In genomic region chr7:137471431-137472120, GRCm38 (mm10) we compare ENCODE assay signal across 11 mouse cellular contexts. TPM values are rescaled to one million over a fixed set of nuclear protein-coding genes. Genes with fewer than 3 reads are reported as not detected.
DNase-seq lines count a peak whose midpoint lies in the region; ATAC-seq and TF ChIP-seq lines count a peak whose summit lies in the region.
"Had no signal": no experiment of that assay in that cellular context is flagged by ENCODE, and none has a peak within 500 bp of the region (broad histone marks: within the 10 kb centered on the region; RNA-seq: fewer than 3 reads in every experiment).

No protein-coding gene starts in this region.

- peak; percentile 25 for TF ChIP-seq CTCF in left cerebral cortex, adult 2 months (IDR thresholded peaks at IDR 0.05)

- peak; percentile 8; the same call in 1 of the 2 replicates for ATAC-seq in intestine, embryonic 14.5 days (replicated peaks; ENCODE audit: low FRiP score, low TSS enrichment, low read depth)
- 0 out of 2 replicates have a peak, but pooled peaks have one; percentile 13 for ATAC-seq in neutrophil, adult 5-6 weeks (ENCODE audit: extremely low read depth, insufficient number of reproducible peaks, low FRiP score, poor library complexity, severe bottlenecking)

- no peaks in the 10 kb centered on the region for H3K4me1 ChIP-seq in intestine, embryonic 14.5 days (replicated peaks; ENCODE audit: control insufficient read depth, insufficient read depth, low read length)
- H3K4me1 ChIP-seq: embryonic facial prominence, embryonic 15.5 days; lung, embryonic 15.5 days had no signal

- H3K27ac ChIP-seq in left cerebral cortex, adult 2 months, result no peak overlapping the region
- H3K27ac ChIP-seq in intestine, embryonic 14.5 days (ENCODE audit: low read depth), result no peak overlapping the region
- H3K27ac ChIP-seq: embryonic facial prominence, embryonic 15.5 days; lung, embryonic 15.5 days had no signal

- H3K9ac ChIP-seq in intestine, embryonic 14.5 days (ENCODE audit: low read length), result no peak overlapping the region
- H3K9ac ChIP-seq: embryonic facial prominence, embryonic 15.5 days; lung, embryonic 15.5 days had no signal

- 55% methylated on average over 7 of the region's 7 CpGs for WGBS in intestine, embryonic 14.5 days

- H3K27me3 ChIP-seq in intestine, embryonic 14.5 days (replicated peaks; ENCODE audit: control insufficient read depth, insufficient read depth, low read length), result no peaks in the 10 kb centered on the region
- H3K27me3 ChIP-seq: embryonic facial prominence, embryonic 15.5 days had no signal

- intact Hi-C loops in left cerebral cortex, adult 2 months (cut with DNase I), result loop anchor here (10.0 kb wide), 1 partner anchor 1637 kb away; no protein-coding TSS in a partner anchor

- H3K4me2 ChIP-seq in intestine, embryonic 14.5 days (ENCODE audit: low read length), result no peak overlapping the region
- H3K4me2 ChIP-seq: embryonic facial prominence, embryonic 15.5 days; lung, embryonic 15.5 days had no signal

- no peak overlapping the region for H3K4me3 ChIP-seq in left cerebral cortex, adult 2 months
- H3K4me3 ChIP-seq in intestine, embryonic 14.5 days (ENCODE audit: low read depth, low read length), result no peak overlapping the region
- H3K4me3 ChIP-seq: embryonic facial prominence, embryonic 15.5 days; lung, embryonic 15.5 days had no signal

- H3K36me3 ChIP-seq in intestine, embryonic 14.5 days (ENCODE audit: control insufficient read depth, insufficient read depth, low read length), result peaks cover 27% of the 10 kb centered on the region

- DNase-seq in left cerebral cortex, adult 2 months (ENCODE audit: extremely low spot score in 1 of 2, low spot score in 2 of 2), result no peak
- DNase-seq in left cerebral cortex, adult 9 months (ENCODE audit: low spot score in 2 of 2), result no peak
- peak; percentile 40 for DNase-seq in brain, adult 2 months (ENCODE audit: low read depth, low spot score)
- DNase-seq in intestine, embryonic 14.5 days (ENCODE audit: low spot score), result no peak
- no peak for DNase-seq in cerebellum, adult 8-10 months
- DNase-seq in gastrocnemius, postnatal 25 days, result no peak
- DNase-seq in thymus, postnatal 25 days, result no peak
- DNase-seq: heart, postnatal 4 days had no signal

- H3K9me3 ChIP-seq in intestine, embryonic 14.5 days (ENCODE audit: control insufficient read depth, low read length), result no peaks in the 10 kb centered on the region
- H3K9me3 ChIP-seq: embryonic facial prominence, embryonic 15.5 days; lung, embryonic 15.5 days had no signal

RNA-seq across cellular contexts. Expression of gene Glrx3, which starts 34.2 kb away (rescaled TPM):
- total RNA-seq in left cerebral cortex, adult 2 months (2021), result 10 to 100 TPM; 97.6 to 99.2 TPM
- polyA plus RNA-seq in intestine, embryonic 14.5 days (2014; fragmentation: Nextera tagmentation; extraction: Ambion mirVana), result 266 and 285 TPM in 2 replicates
- total RNA-seq in neutrophil, adult 5-6 weeks (2017), result 35.0 and 39.8 TPM in 2 replicates
- total RNA-seq in gastrocnemius, postnatal 25 days (2021), result 100 to 1,000 TPM in 1 of 2 experiments, 10 to 100 TPM in 1; 99.3 to 111 TPM
